Mouse (Mus musculus) heart, embryonic 12.5 days (tissue): ENCODE measurements around the gene Sntb2. TPM values are rescaled to one million over a fixed set of nuclear protein-coding genes. Genes with fewer than 3 reads are reported as not detected.
A peak's percentile ranks its signal among the peaks of the same experiment; 100 is the strongest.

Experiments
- ATAC-seq: fragments of 200-750 bp; cut with Nextera tagmentation; 2 replicates; pipeline ENCODE4 v1.8.0; 2017; ENCODE audit warnings: moderate TSS enrichment, moderate library complexity; ENCODE audit not compliant: insufficient number of reproducible peaks, low FRiP score
- H3K27ac ChIP-seq: fragments of 300-500 bp; sonication (generic); 2 replicates; pipeline ENCODE4 v1.5.1; 2016; ENCODE audit warnings: mild to moderate bottlenecking, moderate library complexity; ENCODE audit not compliant: poor library complexity, severe bottlenecking
- H3K27me3 ChIP-seq: fragments of 300-500 bp; sonication (generic); replicated peaks from 2 replicates; pipeline ENCODE4 v1.6.1; 2016; ENCODE audit warnings: mild to moderate bottlenecking, moderate library complexity
- H3K36me3 ChIP-seq: fragments of 300-500 bp; sonication (generic); 2 replicates; pipeline ENCODE4 v1.6.1; 2016; ENCODE audit warnings: mild to moderate bottlenecking, moderate library complexity
- H3K4me1 ChIP-seq: fragments of 300-500 bp; sonication (generic); replicated peaks from 2 replicates; pipeline ENCODE4 v1.6.1; 2016; ENCODE audit warnings: mild to moderate bottlenecking
- H3K4me2 ChIP-seq: fragments of 300-500 bp; sonication (generic); 2 replicates; pipeline ENCODE4 v1.6.1; 2016; ENCODE audit warnings: mild to moderate bottlenecking, moderate library complexity
- H3K4me3 ChIP-seq: fragments of 300-500 bp; sonication (generic); 2 replicates; pipeline ENCODE4 v1.5.1; 2016; ENCODE audit warnings: mild to moderate bottlenecking
- H3K9ac ChIP-seq: fragments of 300-500 bp; sonication (generic); 2 replicates; pipeline ENCODE4 v1.6.1; 2016; ENCODE audit warnings: mild to moderate bottlenecking, moderate library complexity
- H3K9me3 ChIP-seq: fragments of 300-500 bp; sonication (generic); replicated peaks from 2 replicates; pipeline ENCODE4 v1.6.1; 2016; ENCODE audit warnings: mild to moderate bottlenecking, moderate library complexity
- WGBS: fragments of 180-500 bp; shearing (Covaris S2); methylation state at CpG from one replicate; pipeline ENCODE4 v1.1.7; 2016; 5-methylcytosine and 5-hydroxymethylcytosine counted together
- polyA plus RNA-seq: library from polyadenylated mRNA; unstranded; fragments of >200 nt; fragmentation: Nextera tagmentation; extraction: Ambion mirVana; gene quantifications from 2 replicates; pipeline ENCODE4 v1.2.1, GENCODE M21; 2016

The Sntb2 gene
- polyA plus RNA-seq, 1 experiment from 2014 or later, result 11.5 TPM

GRCm38 (mm10) chr8:107040632-107041031, 105.1 kb downstream of the Sntb2 start:
- WGBS, result 83% methylated on average over 7 of the region's 7 CpGs
- Histone ChIP-seq H3K4me3 (no peak overlapping the region), H3K9ac (no peak overlapping the region), H3K27ac (no peak overlapping the region), H3K9me3 (no peaks in the 10 kb centered on the region), H3K36me3 (peaks cover 77% of the 10 kb centered on the region), H3K4me1 (no peaks in the 10 kb centered on the region), H3K27me3 (no peaks in the 10 kb centered on the region), H3K4me2 (no peak overlapping the region)
- ATAC-seq, result no peak

GRCm38 (mm10) chr8:107045478-107045877, 109.9 kb downstream of the Sntb2 start:
- H3K36me3 ChIP-seq, result peaks cover 79% of the 10 kb centered on the region
- H3K4me3 ChIP-seq, result no peak overlapping the region
- WGBS, result 84% methylated on average over 6 of the region's 6 CpGs
- no peak for ATAC-seq
- H3K9ac ChIP-seq, result no peak overlapping the region
- peaks cover 20% of the 10 kb centered on the region for H3K4me1 ChIP-seq
- no peak overlapping the region for H3K27ac ChIP-seq
- no peaks in the 10 kb centered on the region for H3K9me3 ChIP-seq
- no peak overlapping the region for H3K4me2 ChIP-seq
- no peaks in the 10 kb centered on the region for H3K27me3 ChIP-seq

GRCm38 (mm10) chr8:107046976-107047375, 111.4 kb downstream of the Sntb2 start:
- 71% methylated on average over 5 of the region's 5 CpGs for WGBS

GRCm38 (mm10) chr8:107048061-107048941, 112.8 kb downstream of the Sntb2 start, which contains the start of gene Pdf:
Gene Pdf, minus strand, starts transcription at chr8:107048614.
- Histone ChIP-seq H3K9ac (peak within 1 kb of the TSS; percentile 93), H3K4me2 (peak within 1 kb of the TSS; percentile 88), H3K9me3 (no peaks in the 10 kb centered on the region), H3K27ac (peak within 1 kb of the TSS; percentile 93), H3K27me3 (no peaks in the 10 kb centered on the region), H3K4me3 (peak within 1 kb of the TSS; percentile 82), H3K4me1 (peaks cover 20% of the 10 kb centered on the region), H3K36me3 (peaks cover 79% of the 10 kb centered on the region)
- ATAC-seq, result peak; percentile 83
- WGBS, result under 1% methylated on average over 87 of the region's 87 CpGs

More at GRCm38 (mm10) chr8:107046976-107047375, 111.4 kb downstream of the Sntb2 start:
- ATAC-seq, result no peak
- H3K27me3 ChIP-seq, result no peaks in the 10 kb centered on the region
- peak overlapping the region; percentile 88 for H3K4me2 ChIP-seq
- H3K4me3 ChIP-seq, result peak overlapping the region; percentile 82
- peaks cover 20% of the 10 kb centered on the region for H3K4me1 ChIP-seq
- H3K9me3 ChIP-seq, result no peaks in the 10 kb centered on the region
- H3K36me3 ChIP-seq, result peaks cover 79% of the 10 kb centered on the region
- H3K27ac ChIP-seq, result 0 out of 2 replicates have a peak overlapping the region, but pooled peaks have one; percentile 93
- peak overlapping the region; percentile 93; the same call in 1 of the 2 replicates for H3K9ac ChIP-seq

GRCm38 (mm10) chr8:107049480-107049879, 113.9 kb downstream of the Sntb2 start:
- no peak overlapping the region for H3K9ac ChIP-seq
- no peak for ATAC-seq
- H3K27ac ChIP-seq, result no peak overlapping the region
- no peaks in the 10 kb centered on the region for H3K9me3 ChIP-seq
- no peaks in the 10 kb centered on the region for H3K27me3 ChIP-seq
- peaks cover 20% of the 10 kb centered on the region for H3K4me1 ChIP-seq
- 93% methylated on average over 4 of the region's 4 CpGs for WGBS
- H3K4me3 ChIP-seq, result peak overlapping the region; percentile 82; the same call in 1 of the 2 replicates
- H3K4me2 ChIP-seq, result peak overlapping the region; percentile 88; the same call in 1 of the 2 replicates
- peaks cover 79% of the 10 kb centered on the region for H3K36me3 ChIP-seq

GRCm38 (mm10) chr8:107052046-107052445, 116.5 kb downstream of the Sntb2 start:
- H3K4me2 ChIP-seq, result no peak overlapping the region
- no peaks in the 10 kb centered on the region for H3K9me3 ChIP-seq
- H3K9ac ChIP-seq, result no peak overlapping the region
- ATAC-seq, result no peak
- H3K36me3 ChIP-seq, result peaks cover 59% of the 10 kb centered on the region
- H3K4me3 ChIP-seq, result no peak overlapping the region
- 96% methylated on average over 8 of the region's 8 CpGs for WGBS
- peaks cover 25% of the 10 kb centered on the region for H3K4me1 ChIP-seq
- no peak overlapping the region for H3K27ac ChIP-seq
- no peaks in the 10 kb centered on the region for H3K27me3 ChIP-seq

- peak; percentile 92 for ATAC-seq
- Histone ChIP-seq H3K27me3 (no peaks in the 10 kb centered on the region), H3K9me3 (no peaks in the 10 kb centered on the region), H3K4me1 (peaks cover 22% of the 10 kb centered on the region), H3K9ac (peak within 1 kb of the TSS; percentile 83), H3K4me2 (peak within 1 kb of the TSS; percentile 94), H3K4me3 (peak within 1 kb of the TSS; percentile 74), H3K36me3 (peaks cover 52% of the 10 kb centered on the region), H3K27ac (peak within 1 kb of the TSS; percentile 65)
- WGBS, result under 1% methylated on average over 88 of the region's 88 CpGs
These were observed 120.8 kb downstream of the Sntb2 start, which contains the start of the genes Cog8 and Nip7 for GRCm38 (mm10) chr8:107056076-107056972. Gene Cog8, minus strand, starts transcription at chr8:107056689. Gene Nip7, plus strand, starts transcription at chr8:107056877.

- H3K4me3 ChIP-seq, result peak overlapping the region; percentile 74
- no peaks in the 10 kb centered on the region for H3K9me3 ChIP-seq
- H3K9ac ChIP-seq, result peak overlapping the region; percentile 80
- ATAC-seq, result peak; percentile 56
- peaks cover 45% of the 10 kb centered on the region for H3K36me3 ChIP-seq
- peak overlapping the region; percentile 27; the same call in 1 of the 2 replicates for H3K27ac ChIP-seq
- WGBS, result under 1% methylated on average over 33 of the region's 33 CpGs
- no peaks in the 10 kb centered on the region for H3K27me3 ChIP-seq
- H3K4me1 ChIP-seq, result peaks cover 22% of the 10 kb centered on the region
- H3K4me2 ChIP-seq, result peak overlapping the region; percentile 94
These were observed 121.4 kb downstream of the Sntb2 start for GRCm38 (mm10) chr8:107056973-107057369.

GRCm38 (mm10) chr8:107062613-107063012, 127.1 kb downstream of the Sntb2 start:
- no peak overlapping the region for H3K27ac ChIP-seq
- no peak overlapping the region for H3K4me2 ChIP-seq
- H3K4me1 ChIP-seq, result peaks cover 4% of the 10 kb centered on the region
- no peak overlapping the region for H3K4me3 ChIP-seq
- H3K9me3 ChIP-seq, result no peaks in the 10 kb centered on the region
- no peak for ATAC-seq
- H3K36me3 ChIP-seq, result peaks cover 15% of the 10 kb centered on the region
- 74% methylated on average over 1 of the region's 1 CpGs for WGBS
- no peak overlapping the region for H3K9ac ChIP-seq
- H3K27me3 ChIP-seq, result no peaks in the 10 kb centered on the region

- no peaks in the 10 kb centered on the region for H3K27me3 ChIP-seq
- ATAC-seq, result no peak
- H3K4me1 ChIP-seq, result no peaks in the 10 kb centered on the region
- H3K9ac ChIP-seq, result no peak within 1 kb of the TSS
- H3K9me3 ChIP-seq, result no peaks in the 10 kb centered on the region
- H3K27ac ChIP-seq, result no peak within 1 kb of the TSS
- 54% methylated on average over 17 of the region's 17 CpGs for WGBS
- peaks cover 24% of the 10 kb centered on the region for H3K36me3 ChIP-seq
- no peak within 1 kb of the TSS for H3K4me3 ChIP-seq
- no peak within 1 kb of the TSS for H3K4me2 ChIP-seq
These were observed 130.3 kb downstream of the Sntb2 start, which contains the start of gene Tmed6 for GRCm38 (mm10) chr8:107065511-107066496. Gene Tmed6, minus strand, starts transcription at chr8:107065644.
